25 mouse cellular contexts compared by ENCODE assay signal in genomic region chr10:27264713-27265112, GRCm38 (mm10).
DNase-seq lines count a peak whose midpoint lies in the region; ATAC-seq and TF ChIP-seq lines count a peak whose summit lies in the region.
"Had no signal": no experiment of that assay in that cellular context is flagged by ENCODE, and none has a peak within 500 bp of the region (broad histone marks: within the 10 kb centered on the region; RNA-seq: fewer than 3 reads in every experiment).

No protein-coding gene starts in this region.

- H3K36me3 ChIP-seq in kidney, postnatal 0 days (ENCODE audit: insufficient read depth, low read length) = no peaks in the 10 kb centered on the region
- H3K36me3 ChIP-seq in kidney, embryonic 15.5 days = no peaks in the 10 kb centered on the region
- H3K36me3 ChIP-seq in CH12.LX (replicated peaks in 1 of 2; ENCODE audit: control insufficient read depth in 1 of 2, insufficient read depth in 1 of 2, low read length in 1 of 2) = no peaks in the 10 kb centered on the region
- H3K36me3 ChIP-seq: embryonic facial prominence, embryonic 10.5 days; forebrain, embryonic 10.5 days; heart, embryonic 10.5 days; hindbrain, embryonic 10.5 days; limb, embryonic 10.5 days; liver, embryonic 15.5 days; midbrain, embryonic 15.5 days; neural tube, embryonic 12.5 days; stomach, embryonic 15.5 days had no signal

- H3K4me2 ChIP-seq in kidney, postnatal 0 days (ENCODE audit: low read length) = no peak overlapping the region
- H3K4me2 ChIP-seq in kidney, embryonic 15.5 days = no peak overlapping the region
- H3K4me2 ChIP-seq in CH12.LX (ENCODE audit: insufficient read depth, low read depth, poor library complexity, severe bottlenecking) = no peak overlapping the region
- H3K4me2 ChIP-seq: liver, embryonic 15.5 days; midbrain, embryonic 15.5 days; neural tube, embryonic 12.5 days; stomach, embryonic 15.5 days had no signal

- no peaks in the 10 kb centered on the region for H3K27me3 ChIP-seq in kidney, postnatal 0 days (ENCODE audit: insufficient read depth, low read length)
- H3K27me3 ChIP-seq in kidney, embryonic 15.5 days = no peaks in the 10 kb centered on the region
- no peaks in the 10 kb centered on the region for H3K27me3 ChIP-seq in CH12.LX (replicated peaks)
- H3K27me3 ChIP-seq: liver, embryonic 15.5 days; midbrain, embryonic 15.5 days; neural tube, embryonic 12.5 days; stomach, embryonic 15.5 days had no signal

- no peaks in the 10 kb centered on the region for H3K79me2 ChIP-seq in CH12.LX (replicated peaks; ENCODE audit: control insufficient read depth, extremely low read depth, insufficient read depth, poor library complexity, severe bottlenecking)

- in situ Hi-C loops in CH12.LX (cut with MboI; ENCODE audit: low pct_ligation_motif_present, low pct_unique_long_range_greater_than_20kb, low sequenced_read_pairs) = no loop called here

- no peak overlapping the region for H3K27ac ChIP-seq in kidney, postnatal 0 days
- no peak overlapping the region for H3K27ac ChIP-seq in kidney, embryonic 15.5 days
- H3K27ac ChIP-seq in CH12.LX (ENCODE audit: insufficient read depth, low read depth) = no peak overlapping the region
- H3K27ac ChIP-seq: embryonic facial prominence, embryonic 10.5 days; forebrain, embryonic 10.5 days; heart, embryonic 10.5 days; hindbrain, embryonic 10.5 days; limb, embryonic 10.5 days; liver, embryonic 15.5 days; midbrain, embryonic 15.5 days; neural tube, embryonic 12.5 days; stomach, embryonic 15.5 days had no signal

- H3K4me3 ChIP-seq in kidney, postnatal 0 days (replicated peaks; ENCODE audit: low read depth, low read length) = no peak overlapping the region
- H3K4me3 ChIP-seq in kidney, embryonic 15.5 days (replicated peaks) = no peak overlapping the region
- H3K4me3 ChIP-seq in CH12.LX (replicated peaks in 1 of 3; ENCODE audit: low read depth in 2 of 3, low read length in 2 of 3, poor library complexity in 1 of 3) = no peak overlapping the region
- H3K4me3 ChIP-seq: embryonic facial prominence, embryonic 10.5 days; forebrain, embryonic 10.5 days; heart, embryonic 10.5 days; hindbrain, embryonic 10.5 days; limb, embryonic 10.5 days; liver, embryonic 15.5 days; midbrain, embryonic 15.5 days; neural tube, embryonic 12.5 days; stomach, embryonic 15.5 days had no signal

- TF ChIP-seq CTCF in kidney, postnatal 0 days (IDR thresholded peaks at IDR 0.05; ENCODE audit: low read depth) = peak; percentile 18; the same call in 1 of the 2 replicates
- TF ChIP-seq CTCF in CH12.LX (conservative IDR thresholded peaks at IDR 0.05 in 1 of 2, IDR thresholded peaks at IDR 0.05 in 1 of 2; ENCODE audit: low read depth in 2 of 2, low read length in 2 of 2) = peak in 1 of 2 experiments; percentile 5; a peak in 1 of 4 replicates

- peak; percentile 4 for TF ChIP-seq RAD21 in CH12.LX (IDR thresholded peaks at IDR 0.05; ENCODE audit: low read depth, low read length)

- H3K9me3 ChIP-seq in kidney, postnatal 0 days (replicated peaks; ENCODE audit: low read length) = no peaks in the 10 kb centered on the region
- no peaks in the 10 kb centered on the region for H3K9me3 ChIP-seq in kidney, embryonic 15.5 days (replicated peaks)
- no peaks in the 10 kb centered on the region for H3K9me3 ChIP-seq in CH12.LX (replicated peaks; ENCODE audit: low read length)
- H3K9me3 ChIP-seq: embryonic facial prominence, embryonic 10.5 days; forebrain, embryonic 10.5 days; heart, embryonic 10.5 days; hindbrain, embryonic 10.5 days; limb, embryonic 10.5 days; liver, embryonic 15.5 days; midbrain, embryonic 15.5 days; neural tube, embryonic 12.5 days; stomach, embryonic 15.5 days had no signal

- no peak for DNase-seq in frontal cortex, postnatal 25 days (ENCODE audit: low spot score in 2 of 2)
- no peak for DNase-seq in kidney, postnatal 0 days (ENCODE audit: low spot score)
- DNase-seq in CH12.LX (ENCODE audit: extremely low read depth) = peak; percentile 24
- DNase-seq in brain, adult 2 months (ENCODE audit: low read depth, low spot score) = peak; percentile 45
- DNase-seq in MN1 (ENCODE audit: low spot score) = no peak
- DNase-seq in retina, embryonic 14.5 days (ENCODE audit: low spot score) = no peak
- DNase-seq: cerebellum, adult 11-12 months; liver; lung, postnatal 4 days; right cerebral cortex, postnatal 4 days; thymus, adult 2 months had no signal

- H3K9ac ChIP-seq in kidney, postnatal 0 days (ENCODE audit: low read depth, low read length) = no peak overlapping the region
- H3K9ac ChIP-seq in kidney, embryonic 15.5 days = no peak overlapping the region
- H3K9ac ChIP-seq in CH12.LX (ENCODE audit: insufficient read depth, low read depth) = no peak overlapping the region
- H3K9ac ChIP-seq: liver, embryonic 15.5 days; midbrain, embryonic 15.5 days; neural tube, embryonic 12.5 days; stomach, embryonic 15.5 days had no signal

- no peak for TF ChIP-seq POLR2A in CH12.LX (IDR thresholded peaks at IDR 0.05; ENCODE audit: low read depth, low read length)

- 0 out of 2 replicates have a peak, but pooled peaks have one; percentile 34 for ATAC-seq in frontal cortex, adult (ENCODE audit: low TSS enrichment)
- ATAC-seq in kidney, postnatal 0 days (replicated peaks; ENCODE audit: low FRiP score, low read depth) = no peak
- no peak for ATAC-seq in kidney, embryonic 15.5 days (replicated peaks; ENCODE audit: low FRiP score)
- ATAC-seq: CD4-positive, CD25-positive, alpha-beta regulatory T cell, adult 4 months; forebrain, embryonic 16.5 days; intestine, postnatal 0 days; midbrain, embryonic 15.5 days had no signal

- dilution Hi-C loops in CH12.LX (cut with MboI; ENCODE audit: extremely low pct_ligation_motif_present, extremely low pct_unique_long_range_greater_than_20kb, low sequenced_read_pairs) = no loop called here

- 59% methylated on average over 2 of the region's 2 CpGs for WGBS in kidney, postnatal 0 days
- 46% methylated on average over 2 of the region's 2 CpGs for WGBS in kidney, embryonic 15.5 days

- TF ChIP-seq EP300 in CH12.LX (IDR thresholded peaks at IDR 0.05; ENCODE audit: low read length) = no peak

- no peaks in the 10 kb centered on the region for H3K4me1 ChIP-seq in kidney, postnatal 0 days (replicated peaks; ENCODE audit: insufficient read depth, low read length)
- no peaks in the 10 kb centered on the region for H3K4me1 ChIP-seq in kidney, embryonic 15.5 days
- no peaks in the 10 kb centered on the region for H3K4me1 ChIP-seq in CH12.LX (ENCODE audit: control insufficient read depth in 1 of 2, insufficient read depth in 2 of 2)
- H3K4me1 ChIP-seq: embryonic facial prominence, embryonic 10.5 days; heart, embryonic 10.5 days; limb, embryonic 10.5 days; liver, embryonic 15.5 days; neural tube, embryonic 12.5 days; stomach, embryonic 15.5 days had no signal

TF ChIP-seq in CH12.LX, 34 proteins besides CTCF, POLR2A, EP300 and RAD21:
- no peak for TF ChIP-seq KAT2A (IDR thresholded peaks at IDR 0.05; ENCODE audit: insufficient replicate concordance, low read length)
- TF ChIP-seq JUN (IDR thresholded peaks at IDR 0.05; ENCODE audit: insufficient read depth, low read depth, low read length) = no peak
- no peak for TF ChIP-seq POLR2AphosphoS2 (IDR thresholded peaks at IDR 0.05; ENCODE audit: low read depth, low read length)
- no peak for TF ChIP-seq PAX5 (IDR thresholded peaks at IDR 0.05; ENCODE audit: low read length)
- no peak for TF ChIP-seq ELF1 (IDR thresholded peaks at IDR 0.05; ENCODE audit: low read depth, low read length)
- TF ChIP-seq MYC (IDR thresholded peaks at IDR 0.05; ENCODE audit: low read depth, low read length) = no peak
- no peak for TF ChIP-seq HCFC1 (IDR thresholded peaks at IDR 0.05; ENCODE audit: low read depth, low read length)
- TF ChIP-seq CHD2 (IDR thresholded peaks at IDR 0.05; ENCODE audit: low read length) = no peak
- no peak for TF ChIP-seq NRF1 (IDR thresholded peaks at IDR 0.05; ENCODE audit: low read depth, low read length)
- no peak for TF ChIP-seq MAFK (IDR thresholded peaks at IDR 0.05; ENCODE audit: insufficient replicate concordance, low read length)
- TF ChIP-seq JUND (conservative IDR thresholded peaks at IDR 0.05; ENCODE audit: low read depth, low read length) = no peak
- TF ChIP-seq IRF4 (IDR thresholded peaks at IDR 0.05; ENCODE audit: low read depth, low read length) = no peak
TF ChIP-seq in CH12.LX: peak in this region for 0.

Comparison
In these comparisons a context has a peak if more than half of its experiments do, and no peak if none do; other contexts are left out.
1. DNase-seq: peak in CH12.LX (single experiment) and brain, adult 2 months (single experiment); none in frontal cortex, postnatal 25 days (0 of 2), kidney, postnatal 0 days (single experiment), MN1 (single experiment) and retina, embryonic 14.5 days (single experiment).